17 mouse cellular contexts compared by ENCODE assay signal in genomic region chr9:112446981-112447380, GRCm38 (mm10).
DNase-seq lines count a peak whose midpoint lies in the region; ATAC-seq and TF ChIP-seq lines count a peak whose summit lies in the region.
"Had no signal": no experiment of that assay in that cellular context is flagged by ENCODE, and none has a peak within 500 bp of the region (broad histone marks: within the 10 kb centered on the region; RNA-seq: fewer than 3 reads in every experiment).

No protein-coding gene starts in this region.

- DNase-seq in cerebellum, adult 9-10 months, result peak; percentile 26
- no peak for DNase-seq in cerebellum, adult 18-20 months
- no peak for DNase-seq in layer of hippocampus, adult 2 months (ENCODE audit: low spot score in 2 of 2)
- no peak for DNase-seq in layer of hippocampus, adult 8-10 months (ENCODE audit: low spot score in 2 of 2)
- DNase-seq in retina, embryonic 14.5 days (ENCODE audit: low spot score), result peak; percentile 29
- DNase-seq in adipocyte (ENCODE audit: low spot score), result no peak
- no peak for DNase-seq in heart, adult 8-10 months (ENCODE audit: low spot score)
- DNase-seq: gastrocnemius, postnatal 36 days; kidney, adult 11 months had no signal

- TF ChIP-seq CTCF in layer of hippocampus, adult 2 months (conservative IDR thresholded peaks at IDR 0.05), result no peak

- H3K4me3 ChIP-seq in layer of hippocampus, adult 2 months, result no peak overlapping the region
- no peak overlapping the region for H3K4me3 ChIP-seq in midbrain, embryonic 12.5 days
- H3K4me3 ChIP-seq: embryonic facial prominence, embryonic 15.5 days; hindbrain, embryonic 15.5 days; limb, embryonic 15.5 days; liver, embryonic 15.5 days had no signal

- no peaks in the 10 kb centered on the region for H3K4me1 ChIP-seq in midbrain, embryonic 12.5 days
- H3K4me1 ChIP-seq: embryonic facial prominence, embryonic 15.5 days; hindbrain, embryonic 15.5 days; limb, embryonic 15.5 days; liver, embryonic 15.5 days had no signal

- WGBS in midbrain, embryonic 12.5 days, result 41% methylated on average over 3 of the region's 3 CpGs

- no peaks in the 10 kb centered on the region for H3K36me3 ChIP-seq in midbrain, embryonic 12.5 days
- H3K36me3 ChIP-seq: embryonic facial prominence, embryonic 15.5 days; hindbrain, embryonic 15.5 days; limb, embryonic 15.5 days; liver, embryonic 15.5 days had no signal

- no peak overlapping the region for H3K4me2 ChIP-seq in midbrain, embryonic 12.5 days (replicated peaks)
- H3K4me2 ChIP-seq: embryonic facial prominence, embryonic 15.5 days; hindbrain, embryonic 15.5 days; limb, embryonic 15.5 days; liver, embryonic 15.5 days had no signal

- H3K27ac ChIP-seq in layer of hippocampus, adult 2 months, result peak overlapping the region; percentile 75
- no peak overlapping the region for H3K27ac ChIP-seq in midbrain, embryonic 12.5 days (replicated peaks)
- H3K27ac ChIP-seq: embryonic facial prominence, embryonic 15.5 days; hindbrain, embryonic 15.5 days; kidney, postnatal 0 days; limb, embryonic 15.5 days; liver, embryonic 15.5 days; stomach, postnatal 0 days had no signal

- no peak overlapping the region for H3K9ac ChIP-seq in midbrain, embryonic 12.5 days (replicated peaks)
- H3K9ac ChIP-seq: embryonic facial prominence, embryonic 15.5 days; hindbrain, embryonic 15.5 days; limb, embryonic 15.5 days; liver, embryonic 15.5 days had no signal

- ATAC-seq in midbrain, embryonic 12.5 days (ENCODE audit: low FRiP score, low read depth), result 0 out of 2 replicates have a peak, but pooled peaks have one; percentile 16
- ATAC-seq: lung, postnatal 0 days had no signal

- H3K27me3 ChIP-seq in midbrain, embryonic 12.5 days, result no peaks in the 10 kb centered on the region
- H3K27me3 ChIP-seq: embryonic facial prominence, embryonic 15.5 days; hindbrain, embryonic 15.5 days; limb, embryonic 15.5 days; liver, embryonic 15.5 days had no signal

- no peaks in the 10 kb centered on the region for H3K9me3 ChIP-seq in midbrain, embryonic 12.5 days
- H3K9me3 ChIP-seq: embryonic facial prominence, embryonic 15.5 days; hindbrain, embryonic 15.5 days; limb, embryonic 15.5 days; liver, embryonic 15.5 days had no signal

Comparison
In these comparisons a context has a peak if more than half of its experiments do, and no peak if none do; other contexts are left out.
1. DNase-seq: peak in cerebellum, adult 9-10 months (single experiment) and retina, embryonic 14.5 days (single experiment); none in cerebellum, adult 18-20 months (0 of 2), layer of hippocampus, adult 2 months (0 of 2), layer of hippocampus, adult 8-10 months (0 of 2), adipocyte (single experiment) and heart, adult 8-10 months (single experiment).